ENCODE assay signal across 9 mouse cellular contexts in genomic region chr4:105156955-105157275, GRCm38 (mm10). TPM values are rescaled to one million over a fixed set of nuclear protein-coding genes. Genes with fewer than 3 reads are reported as not detected.
DNase-seq lines count a peak whose midpoint lies in the region; ATAC-seq and TF ChIP-seq lines count a peak whose summit lies in the region.
"Had no signal": no experiment of that assay in that cellular context is flagged by ENCODE, and none has a peak within 500 bp of the region (broad histone marks: within the 10 kb centered on the region; RNA-seq: fewer than 3 reads in every experiment).

No protein-coding gene starts in this region.

- no peak for DNase-seq in heart, adult 18-20 months
- DNase-seq in midbrain, embryonic 10.5 days (ENCODE audit: low spot score) = no peak
- no peak for DNase-seq in natural killer cell, adult 2 months (ENCODE audit: low spot score in 2 of 2)
- no peak for DNase-seq in embryo, embryonic 10 days (ENCODE audit: low spot score)
- no peak for DNase-seq in right cerebral cortex, postnatal 4 days

- no peaks in the 10 kb centered on the region; the same call in 1 of the 2 replicates for H3K36me3 ChIP-seq in heart, embryonic 15.5 days
- H3K36me3 ChIP-seq in hindbrain, embryonic 13.5 days = no peaks in the 10 kb centered on the region; the same call in 1 of the 2 replicates
- peaks cover 15% of the 10 kb centered on the region for H3K36me3 ChIP-seq in midbrain, embryonic 10.5 days
- H3K36me3 ChIP-seq: G1E had no signal

- H3K4me3 ChIP-seq in heart, embryonic 15.5 days = peak overlapping the region; percentile 84
- H3K4me3 ChIP-seq in bone marrow, adult 2 months (replicated peaks; ENCODE audit: control insufficient read depth, low read depth, low read length) = peak overlapping the region; percentile 71
- peak overlapping the region; percentile 83 for H3K4me3 ChIP-seq in hindbrain, embryonic 13.5 days
- H3K4me3 ChIP-seq in midbrain, embryonic 10.5 days = peak overlapping the region; percentile 96

- H3K4me2 ChIP-seq in heart, embryonic 15.5 days = peak overlapping the region; percentile 77
- peak overlapping the region; percentile 89 for H3K4me2 ChIP-seq in hindbrain, embryonic 13.5 days

- peaks cover 12% of the 10 kb centered on the region; the same call in 1 of the 2 replicates for H3K27me3 ChIP-seq in heart, embryonic 15.5 days
- 0 out of 2 replicates have a peak, but pooled peaks cover 3% of the 10 kb centered on the region for H3K27me3 ChIP-seq in hindbrain, embryonic 13.5 days
- peaks cover 13% of the 10 kb centered on the region; the same call in 1 of the 2 replicates for H3K27me3 ChIP-seq in midbrain, embryonic 10.5 days (ENCODE audit: low read depth, poor library complexity, severe bottlenecking)

- peak overlapping the region; percentile 83 for H3K9ac ChIP-seq in heart, embryonic 15.5 days
- peak overlapping the region; percentile 89; the same call in 1 of the 2 replicates for H3K9ac ChIP-seq in hindbrain, embryonic 13.5 days

- peak overlapping the region; percentile 86 for H3K27ac ChIP-seq in heart, embryonic 15.5 days
- H3K27ac ChIP-seq in bone marrow, adult 2 months (ENCODE audit: control insufficient read depth, insufficient read depth, low read depth, low read length, poor library complexity) = no peak overlapping the region
- H3K27ac ChIP-seq in hindbrain, embryonic 13.5 days = peak overlapping the region; percentile 94
- H3K27ac ChIP-seq in midbrain, embryonic 10.5 days (replicated peaks) = peak overlapping the region; percentile 97

- H3K9me3 ChIP-seq in heart, embryonic 15.5 days (replicated peaks) = no peaks in the 10 kb centered on the region
- H3K9me3 ChIP-seq in hindbrain, embryonic 13.5 days = no peaks in the 10 kb centered on the region
- no peaks in the 10 kb centered on the region for H3K9me3 ChIP-seq in midbrain, embryonic 10.5 days (replicated peaks)

- TF ChIP-seq CTCF in bone marrow, adult 2 months (IDR thresholded peaks at IDR 0.05; ENCODE audit: control insufficient read depth, insufficient read depth, low read length) = no peak

- TF ChIP-seq POLR2A in bone marrow, adult 2 months (IDR thresholded peaks at IDR 0.05; ENCODE audit: borderline replicate concordance, control insufficient read depth, low read depth, low read length) = no peak

- ATAC-seq in heart, embryonic 15.5 days (replicated peaks; ENCODE audit: insufficient number of reproducible peaks, insufficient read depth, low FRiP score, low read depth) = no peak
- ATAC-seq in hindbrain, embryonic 13.5 days (ENCODE audit: low FRiP score) = no peak

- peaks cover 13% of the 10 kb centered on the region for H3K4me1 ChIP-seq in heart, embryonic 15.5 days (replicated peaks)
- no peaks in the 10 kb centered on the region; the same call in 1 of the 2 replicates for H3K4me1 ChIP-seq in bone marrow, adult 2 months (ENCODE audit: control insufficient read depth, insufficient read depth, low read length)
- H3K4me1 ChIP-seq in hindbrain, embryonic 13.5 days (replicated peaks) = peaks cover 32% of the 10 kb centered on the region
- peaks cover 35% of the 10 kb centered on the region for H3K4me1 ChIP-seq in midbrain, embryonic 10.5 days

- 0% methylated on average over 4 of the region's 4 CpGs for WGBS in heart, embryonic 15.5 days
- WGBS in bone marrow, adult 2 months = 0% methylated on average over 4 of the region's 4 CpGs
- WGBS in hindbrain, embryonic 13.5 days = under 1% methylated on average over 4 of the region's 4 CpGs
- 2% methylated on average over 4 of the region's 4 CpGs for WGBS in midbrain, embryonic 10.5 days

RNA-seq across cellular contexts. Expression of gene Plpp3, which starts 0.2 kb away (rescaled TPM):
- polyA plus RNA-seq in heart, embryonic 15.5 days (2015; fragmentation: Nextera tagmentation; extraction: Ambion mirVana) = 35.0 and 40.4 TPM in 2 replicates
- 10 to 100 TPM; 56.4 to 57.5 TPM for total RNA-seq in heart, adult 18-20 months (2021)
- polyA plus RNA-seq in bone marrow, adult 2 months (2011; ENCODE audit: insufficient read depth, insufficient read length, low replicate concordance, missing spikeins) = 3.4 and 7.9 TPM in 2 replicates
- polyA plus RNA-seq in hindbrain, embryonic 13.5 days (2015; fragmentation: Nextera tagmentation; extraction: Ambion mirVana) = 79.0 and 81.9 TPM in 2 replicates
- 44.5 and 55.6 TPM in 2 replicates for polyA plus RNA-seq in midbrain, embryonic 10.5 days (2016; fragmentation: Nextera tagmentation; extraction: Ambion mirVana)
- total RNA-seq: G1E had no signal
- polyA plus RNA-seq: G1E had no signal

RNA-seq across cellular contexts. Expression of gene Prkaa2, which starts 47.2 kb away (rescaled TPM):
- 39.2 and 46.6 TPM in 2 replicates for polyA plus RNA-seq in heart, embryonic 15.5 days (2015; fragmentation: Nextera tagmentation; extraction: Ambion mirVana)
- 10 to 100 TPM; 80.1 to 83.8 TPM for total RNA-seq in heart, adult 18-20 months (2021)
- polyA plus RNA-seq in bone marrow, adult 2 months (2011; ENCODE audit: insufficient read depth, insufficient read length, low replicate concordance, missing spikeins) = 0.29 and 0.70 TPM in 2 replicates
- 11.5 and 11.9 TPM in 2 replicates for polyA plus RNA-seq in hindbrain, embryonic 13.5 days (2015; fragmentation: Nextera tagmentation; extraction: Ambion mirVana)
- polyA plus RNA-seq in midbrain, embryonic 10.5 days (2016; fragmentation: Nextera tagmentation; extraction: Ambion mirVana) = 1.9 and 2.6 TPM in 2 replicates
- polyA plus RNA-seq: G1E had no signal
